Mouse (Mus musculus) liver, adult 2 months (tissue): ENCODE data around the gene Tas2r104.

ENCODE experiments used
- CTCF ChIP-seq: fragments of 200-500 bp; IDR thresholded peaks from 2 replicates; pipeline ENCODE4 v1.5.1; 2011; ENCODE audit warnings: low read depth, low read length, control low read depth
- POLR2A ChIP-seq: fragments of 200-500 bp; IDR thresholded peaks from 2 replicates; pipeline ENCODE4 v1.6.1; 2011; ENCODE audit warnings: low read length, control low read depth; ENCODE audit not compliant: insufficient read depth; ENCODE audit errors: extremely low read depth

DNA sequence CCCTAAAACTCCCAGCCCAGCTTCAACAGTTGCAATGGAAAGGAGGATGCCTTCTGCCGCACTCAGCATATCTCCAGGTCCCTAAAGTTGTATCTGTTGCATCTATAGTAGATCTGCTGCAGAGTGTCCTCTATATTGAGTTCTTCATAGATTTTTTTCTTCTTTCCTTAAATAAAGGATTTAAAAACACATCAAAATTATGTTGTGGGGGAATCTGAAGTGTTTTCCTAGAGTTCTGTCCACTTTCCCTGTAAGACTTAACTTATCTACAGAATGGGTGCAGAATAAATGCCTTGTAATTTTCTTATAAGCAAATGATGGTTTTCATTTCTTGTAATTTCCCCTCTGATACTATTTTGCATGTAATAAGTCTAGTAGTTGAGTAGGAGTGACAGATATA is 1.9 kb upstream of the Tas2r104 start, which contains the start of gene Tas2r105:
- TF ChIP-seq CTCF (no peak), POLR2A (no peak)
